Mouse (Mus musculus) right cerebral cortex, adult 18-20 months (tissue): Measurements from ENCODE around the gene Cwc27.

Source experiments
- DNase-seq: peaks from one replicate; pipeline ENCODE4 v3.0.0; 2022; ENCODE audit warnings: mixed read lengths

The Cwc27 gene

GRCm38 (mm10) chr13:104640694-104641454 lies 176.1 kb downstream of the Cwc27 start:
- DNase-seq, result no peak

- no peak for DNase-seq
These were observed 178.0 kb downstream of the Cwc27 start for GRCm38 (mm10) chr13:104638988-104639387.

- DNase-seq, result no peak
These were observed 180.9 kb downstream of the Cwc27 start for GRCm38 (mm10) chr13:104635965-104636462.

GRCm38 (mm10) chr13:104634708-104635107 lies 182.2 kb downstream of the Cwc27 start:
- no peak for DNase-seq

GRCm38 (mm10) chr13:104632427-104633167 lies 184.3 kb downstream of the Cwc27 start:
- no peak for DNase-seq

GRCm38 (mm10) chr13:104631621-104632205 lies 185.2 kb downstream of the Cwc27 start:
- DNase-seq, result no peak

- no peak for DNase-seq
These were observed 186.1 kb downstream of the Cwc27 start for GRCm38 (mm10) chr13:104630808-104631207.

GRCm38 (mm10) chr13:104629621-104630020 lies 187.3 kb downstream of the Cwc27 start:
- no peak for DNase-seq

GRCm38 (mm10) chr13:104628019-104628418 lies 188.9 kb downstream of the Cwc27 start:
- no peak for DNase-seq

GRCm38 (mm10) chr13:104627169-104627909 lies 189.6 kb downstream of the Cwc27 start:
- DNase-seq, result no peak

GRCm38 (mm10) chr13:104623130-104623891 lies 193.6 kb downstream of the Cwc27 start:
- no peak for DNase-seq

GRCm38 (mm10) chr13:104622102-104622743 lies 194.7 kb downstream of the Cwc27 start:
- no peak for DNase-seq

GRCm38 (mm10) chr13:104620423-104620822 lies 196.5 kb downstream of the Cwc27 start:
- no peak for DNase-seq

- peak; percentile 61 for DNase-seq
These were observed 197.2 kb downstream of the Cwc27 start for GRCm38 (mm10) chr13:104619503-104620288.

- no peak for DNase-seq
These were observed 199.7 kb downstream of the Cwc27 start for GRCm38 (mm10) chr13:104617201-104617600.

- no peak for DNase-seq
These were observed 200.7 kb downstream of the Cwc27 start for GRCm38 (mm10) chr13:104615999-104616810.

GRCm38 (mm10) chr13:104615111-104615510 lies 201.8 kb downstream of the Cwc27 start:
- DNase-seq, result no peak

GRCm38 (mm10) chr13:104611296-104611695 lies 205.6 kb downstream of the Cwc27 start:
- DNase-seq, result no peak

- peak; percentile 16 for DNase-seq
These were observed 206.5 kb downstream of the Cwc27 start for GRCm38 (mm10) chr13:104610210-104611111.
